Mouse (Mus musculus) bone marrow, adult 2 months (tissue): ENCODE results near the gene Ogdh.

ENCODE experiments used
- CTCF ChIP-seq: fragments of 200-500 bp; IDR thresholded peaks from 2 replicates; pipeline ENCODE4 v1.5.1; 2011; ENCODE audit warnings: low read length, control low read depth; ENCODE audit not compliant: control insufficient read depth, insufficient read depth
- POLR2A ChIP-seq: fragments of 200-500 bp; IDR thresholded peaks from 2 replicates; pipeline ENCODE4 v1.6.1; 2011; ENCODE audit warnings: low read depth, mild to moderate bottlenecking, control low read depth, low read length, borderline replicate concordance; ENCODE audit not compliant: control insufficient read depth

DNA sequence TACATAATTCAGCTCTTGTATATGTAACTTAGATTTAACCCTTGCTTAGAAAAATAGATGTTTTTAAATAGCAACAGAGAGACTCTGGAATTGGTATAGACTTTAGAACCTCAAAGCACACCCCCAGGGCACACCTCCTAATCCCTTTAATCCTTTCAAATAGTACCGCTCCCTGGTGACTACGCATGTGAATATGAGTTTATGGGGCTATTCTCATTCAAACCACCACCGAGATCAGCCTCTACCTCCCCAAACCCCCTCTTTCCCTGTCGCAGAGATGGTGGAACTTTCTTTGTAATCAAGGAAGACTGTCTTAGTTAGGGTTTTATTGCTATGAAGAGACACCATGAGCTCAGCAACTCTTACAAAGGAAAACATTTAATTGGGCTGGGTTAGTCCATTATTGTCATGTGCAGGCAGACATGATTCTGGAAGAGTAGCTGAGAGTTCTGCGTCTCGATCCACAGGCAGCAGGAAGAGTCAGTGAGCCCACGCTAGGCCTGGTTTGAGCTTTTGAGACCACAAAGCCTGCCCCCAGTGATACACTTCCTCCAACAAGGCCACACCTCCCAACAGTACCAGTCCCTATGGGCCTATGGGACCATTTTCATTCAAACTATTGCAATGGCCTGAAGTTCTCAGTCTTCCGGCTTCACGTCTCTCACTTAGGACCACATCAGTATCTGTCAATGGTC lies 73.3 kb downstream of the Ogdh start:
- TF ChIP-seq POLR2A (no peak), CTCF (no peak)
